ENCODE assay signal across 11 mouse cellular contexts in genomic region chr16:13610951-13611381, GRCm38 (mm10). TPM values are rescaled to one million over a fixed set of nuclear protein-coding genes. Genes with fewer than 3 reads are reported as not detected.
DNase-seq lines count a peak whose midpoint lies in the region; ATAC-seq lines count a peak whose summit lies in the region.
"Had no signal": no experiment of that assay in that cellular context is flagged by ENCODE, and none has a peak within 500 bp of the region (broad histone marks: within the 10 kb centered on the region; RNA-seq: fewer than 3 reads in every experiment).

No protein-coding gene starts in this region.

- no peaks in the 10 kb centered on the region for H3K27me3 ChIP-seq in kidney, embryonic 14.5 days (ENCODE audit: control insufficient read depth, insufficient read depth, low read length)
- no peaks in the 10 kb centered on the region for H3K27me3 ChIP-seq in stomach, embryonic 14.5 days (ENCODE audit: control insufficient read depth, insufficient read depth, low read length)
- peaks cover 19% of the 10 kb centered on the region for H3K27me3 ChIP-seq in forebrain, embryonic 12.5 days
- H3K27me3 ChIP-seq: liver, embryonic 15.5 days had no signal

- H3K36me3 ChIP-seq in kidney, embryonic 14.5 days (ENCODE audit: control insufficient read depth, insufficient read depth, low read length): peaks cover 9% of the 10 kb centered on the region; the same call in 1 of the 2 replicates
- no peaks in the 10 kb centered on the region; the same call in none of the 2 replicates for H3K36me3 ChIP-seq in stomach, embryonic 14.5 days (ENCODE audit: control insufficient read depth, insufficient read depth, low read length)
- H3K36me3 ChIP-seq in forebrain, embryonic 12.5 days (replicated peaks): peaks cover 1% of the 10 kb centered on the region; the same call in 1 of the 2 replicates

- H3K4me3 ChIP-seq in kidney, embryonic 14.5 days (ENCODE audit: low read length): no peak overlapping the region
- H3K4me3 ChIP-seq in stomach, embryonic 14.5 days (ENCODE audit: low read depth, low read length): no peak overlapping the region
- no peak overlapping the region for H3K4me3 ChIP-seq in forebrain, embryonic 12.5 days (replicated peaks)
- H3K4me3 ChIP-seq: layer of hippocampus, adult 2 months; liver, embryonic 15.5 days; myocyte had no signal

- no peak overlapping the region for H3K4me2 ChIP-seq in kidney, embryonic 14.5 days (replicated peaks; ENCODE audit: low read depth, low read length)
- H3K4me2 ChIP-seq in stomach, embryonic 14.5 days (replicated peaks; ENCODE audit: low read depth, low read length): no peak overlapping the region
- no peak overlapping the region for H3K4me2 ChIP-seq in forebrain, embryonic 12.5 days
- H3K4me2 ChIP-seq: liver, embryonic 15.5 days had no signal

- H3K4me1 ChIP-seq in kidney, embryonic 14.5 days (ENCODE audit: control insufficient read depth, insufficient read depth, low read length): peaks cover 4% of the 10 kb centered on the region; the same call in 1 of the 2 replicates
- H3K4me1 ChIP-seq in stomach, embryonic 14.5 days (ENCODE audit: control insufficient read depth, insufficient read depth, low read length): peaks cover 7% of the 10 kb centered on the region; the same call in 1 of the 2 replicates
- H3K4me1 ChIP-seq in forebrain, embryonic 12.5 days: no peaks in the 10 kb centered on the region; the same call in 1 of the 2 replicates
- H3K4me1 ChIP-seq: liver, embryonic 15.5 days had no signal

- no peak for ATAC-seq in kidney, embryonic 14.5 days (ENCODE audit: low FRiP score, low TSS enrichment)
- ATAC-seq in stomach, embryonic 14.5 days (ENCODE audit: insufficient number of reproducible peaks, insufficient read depth, low FRiP score, low read depth): peak; percentile 88
- ATAC-seq in forebrain, embryonic 12.5 days (ENCODE audit: low FRiP score): no peak

- 63% methylated on average over 5 of the region's 5 CpGs for WGBS in kidney, embryonic 14.5 days
- WGBS in stomach, embryonic 14.5 days: 45% methylated on average over 5 of the region's 5 CpGs
- 75% methylated on average over 5 of the region's 5 CpGs for WGBS in forebrain, embryonic 12.5 days

- H3K27ac ChIP-seq in kidney, embryonic 14.5 days (ENCODE audit: low read depth, low read length): no peak overlapping the region
- peak overlapping the region; percentile 67 for H3K27ac ChIP-seq in stomach, embryonic 14.5 days (ENCODE audit: low read length)
- H3K27ac ChIP-seq in forebrain, embryonic 12.5 days: no peak overlapping the region
- H3K27ac ChIP-seq: layer of hippocampus, adult 2 months; liver, embryonic 15.5 days had no signal

- no peaks in the 10 kb centered on the region for H3K9me3 ChIP-seq in kidney, embryonic 14.5 days (ENCODE audit: control insufficient read depth, low read length)
- no peaks in the 10 kb centered on the region for H3K9me3 ChIP-seq in stomach, embryonic 14.5 days (ENCODE audit: control insufficient read depth, low read depth, low read length)
- H3K9me3 ChIP-seq in forebrain, embryonic 12.5 days: no peaks in the 10 kb centered on the region
- H3K9me3 ChIP-seq: liver, embryonic 15.5 days had no signal

- peak; percentile 21 for DNase-seq in kidney, adult 11 months
- peak; percentile 20 for DNase-seq in heart, postnatal 4 days
- DNase-seq in kidney, postnatal 25 days: peak; percentile 57 to 66
- DNase-seq in adrenal gland, adult 18-20 months (ENCODE audit: low spot score in 2 of 2): no peak
- no peak for DNase-seq in layer of hippocampus, postnatal 36 days

- H3K9ac ChIP-seq in kidney, embryonic 14.5 days (ENCODE audit: low read depth, low read length): no peak overlapping the region
- H3K9ac ChIP-seq in stomach, embryonic 14.5 days (replicated peaks; ENCODE audit: low read depth, low read length): no peak overlapping the region
- H3K9ac ChIP-seq in forebrain, embryonic 12.5 days: no peak overlapping the region
- H3K9ac ChIP-seq: liver, embryonic 15.5 days had no signal

RNA-seq across cellular contexts. Expression of gene Parn, which starts 57.0 kb away (rescaled TPM):
- polyA plus RNA-seq in kidney, embryonic 14.5 days (2014; fragmentation: Nextera tagmentation; extraction: Ambion mirVana): 25.6 and 42.1 TPM in 2 replicates
- total RNA-seq in heart, postnatal 4 days (2021): 10 to 100 TPM; 19.3 to 21.2 TPM
- 36.8 and 41.7 TPM in 2 replicates for polyA plus RNA-seq in stomach, embryonic 14.5 days (2014; fragmentation: Nextera tagmentation; extraction: Ambion mirVana)
- 38.2 and 40.2 TPM in 2 replicates for polyA plus RNA-seq in forebrain, embryonic 12.5 days (2016; fragmentation: Nextera tagmentation; extraction: Ambion mirVana)
- 10 to 100 TPM; 25.0 to 38.3 TPM for total RNA-seq in adrenal gland, adult 18-20 months (2021)
- 10 to 100 TPM; 24.2 to 25.4 TPM for total RNA-seq in layer of hippocampus, postnatal 36 days (2021)

Comparison
In these comparisons a context has a peak if more than half of its experiments do, and no peak if none do; other contexts are left out.
1. DNase-seq: peak in kidney, adult 11 months (single experiment), heart, postnatal 4 days (single experiment) and kidney, postnatal 25 days (2 of 2); none in adrenal gland, adult 18-20 months (0 of 2) and layer of hippocampus, postnatal 36 days (0 of 2).